Mouse (Mus musculus): Measurements from ENCODE around the gene Olfr1303. TPM values are rescaled to one million over a fixed set of nuclear protein-coding genes. Genes with fewer than 3 reads are reported as not detected.

Gene Olfr1303
- not detected in 2 replicates for polyA plus RNA-seq (2015; fragmentation: Nextera tagmentation; extraction: Ambion mirVana)

DNA sequence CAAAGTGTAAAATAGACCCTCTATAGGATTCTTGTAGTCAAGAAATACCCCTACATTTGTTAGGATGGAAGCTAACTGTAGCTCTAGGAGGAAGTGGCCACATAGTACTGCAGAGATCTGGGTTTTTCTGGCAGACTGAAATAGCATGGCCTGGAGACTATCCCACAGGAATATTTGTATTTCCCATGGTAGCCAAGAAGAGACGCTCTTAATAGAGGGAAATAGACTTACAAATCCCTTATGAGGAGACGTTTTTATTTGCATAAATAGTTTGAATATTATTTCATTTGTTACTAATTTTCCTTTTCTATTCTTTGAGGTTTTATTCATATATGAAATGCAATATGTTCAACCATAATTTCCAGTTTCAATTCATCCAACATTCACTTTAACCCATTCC, at the start of gene Olfr1303:
Olfr1303 (minus strand) TSS at position 101 of the 400 bp plus-strand sequence.
- Histone ChIP-seq H3K4me1 (replicated peaks) (no peaks in the 10 kb centered on the region), H3K9me3 (no peaks in the 10 kb centered on the region), H3K27me3 (no peaks in the 10 kb centered on the region), H3K4me2 (no peak within 1 kb of the TSS), H3K4me3 (no peak within 1 kb of the TSS), H3K27ac (no peak within 1 kb of the TSS), H3K9ac (no peak within 1 kb of the TSS), H3K36me3 (no peaks in the 10 kb centered on the region)
- 90% methylated on average over 2 of the region's 2 CpGs for WGBS
- ATAC-seq (ENCODE audit: low FRiP score), result no peak

DNA sequence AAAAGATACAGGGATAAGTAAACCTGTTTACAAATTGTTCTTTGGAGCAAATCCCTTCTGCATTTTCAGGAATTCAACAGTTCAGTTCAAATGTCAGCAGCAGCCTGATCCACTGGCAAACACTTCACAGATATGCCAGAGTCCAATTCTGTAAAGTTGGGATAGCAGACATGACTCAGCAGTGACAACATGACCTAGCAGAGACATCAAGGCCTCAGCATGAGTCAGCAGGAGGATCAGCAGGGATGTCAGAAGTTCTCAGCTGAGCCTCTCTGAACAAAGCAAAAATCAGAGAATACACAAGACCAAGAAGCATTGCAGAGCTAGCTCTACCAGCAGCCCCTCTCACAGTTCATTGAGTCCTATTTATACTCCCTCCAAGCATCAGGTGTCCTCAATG, 7.2 kb downstream of the Olfr1303 start:
- no peaks in the 10 kb centered on the region for H3K4me1 ChIP-seq (replicated peaks)
- no peak overlapping the region for H3K4me2 ChIP-seq
- ATAC-seq (ENCODE audit: low FRiP score), result no peak
- no peaks in the 10 kb centered on the region for H3K36me3 ChIP-seq
- H3K27ac ChIP-seq, result no peak overlapping the region
- H3K4me3 ChIP-seq, result no peak overlapping the region
- H3K27me3 ChIP-seq, result no peaks in the 10 kb centered on the region
- H3K9me3 ChIP-seq, result no peaks in the 10 kb centered on the region
- no peak overlapping the region for H3K9ac ChIP-seq

DNA sequence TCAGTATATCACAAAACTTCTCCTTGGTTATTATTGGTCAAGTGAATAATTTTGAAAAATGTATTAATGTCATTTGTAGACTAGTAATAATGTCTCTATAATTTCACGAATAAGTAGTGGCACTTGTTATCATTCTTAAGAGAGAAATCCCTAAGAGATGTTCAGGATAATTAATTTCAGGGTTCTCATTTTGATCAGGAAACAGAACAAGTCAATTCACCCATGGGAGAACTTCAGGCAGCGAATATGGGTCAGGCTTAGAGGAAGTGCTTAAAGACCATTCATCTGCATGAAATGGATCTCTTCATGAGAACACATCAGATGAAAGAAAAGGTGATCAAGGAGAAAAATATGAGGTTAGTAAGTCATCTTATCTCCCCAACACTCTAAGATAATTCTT, 43.0 kb downstream of the Olfr1303 start, which contains the start of gene Olfr1302:
Olfr1302 (plus strand) TSS at position 301 of the 400 bp plus-strand sequence.
- Histone ChIP-seq H3K4me1 (replicated peaks) (no peaks in the 10 kb centered on the region), H3K36me3 (no peaks in the 10 kb centered on the region), H3K27me3 (no peaks in the 10 kb centered on the region), H3K4me2 (no peak within 1 kb of the TSS), H3K9ac (no peak within 1 kb of the TSS), H3K9me3 (no peaks in the 10 kb centered on the region), H3K4me3 (no peak within 1 kb of the TSS), H3K27ac (no peak within 1 kb of the TSS)
- no peak for ATAC-seq (ENCODE audit: low FRiP score)
- WGBS, result 79% methylated on average over 2 of the region's 2 CpGs

Other genes with a start within 250 kb of the Olfr1303 start
- gene Olfr1297, start 193.8 kb downstream of the Olfr1303 start, polyA plus RNA-seq (2015; fragmentation: Nextera tagmentation; extraction: Ambion mirVana), result not detected in 2 replicates
- not detected in 2 replicates for gene Olfr1298, start 171.1 kb downstream of the Olfr1303 start, polyA plus RNA-seq (2015; fragmentation: Nextera tagmentation; extraction: Ambion mirVana)
- gene Olfr1299, start 158.9 kb downstream of the Olfr1303 start, polyA plus RNA-seq (2015; fragmentation: Nextera tagmentation; extraction: Ambion mirVana), result not detected in 2 replicates
- not detected in 2 replicates for gene Olfr1301, start 69.3 kb downstream of the Olfr1303 start, polyA plus RNA-seq (2015; fragmentation: Nextera tagmentation; extraction: Ambion mirVana)
- not detected in 2 replicates for gene Olfr1302, start 42.9 kb downstream of the Olfr1303 start, polyA plus RNA-seq (2015; fragmentation: Nextera tagmentation; extraction: Ambion mirVana)
- gene Olfr1305, start 56.8 kb upstream of the Olfr1303 start, polyA plus RNA-seq (2015; fragmentation: Nextera tagmentation; extraction: Ambion mirVana), result not detected in 2 replicates
- gene Olfr1306, start 95.9 kb upstream of the Olfr1303 start, polyA plus RNA-seq (2015; fragmentation: Nextera tagmentation; extraction: Ambion mirVana), result not detected in 2 replicates
- not detected in 2 replicates for gene Olfr1307, start 129.1 kb upstream of the Olfr1303 start, polyA plus RNA-seq (2015; fragmentation: Nextera tagmentation; extraction: Ambion mirVana)
- not detected in 2 replicates for gene Olfr1308, start 144.6 kb upstream of the Olfr1303 start, polyA plus RNA-seq (2015; fragmentation: Nextera tagmentation; extraction: Ambion mirVana)
- gene Olfr1309, start 169.9 kb upstream of the Olfr1303 start, polyA plus RNA-seq (2015; fragmentation: Nextera tagmentation; extraction: Ambion mirVana), result not detected in 2 replicates
- gene Olfr1310, start 192.4 kb upstream of the Olfr1303 start, polyA plus RNA-seq (2015; fragmentation: Nextera tagmentation; extraction: Ambion mirVana), result not detected in 2 replicates
- not detected in 2 replicates for gene Olfr1311, start 204.1 kb upstream of the Olfr1303 start, polyA plus RNA-seq (2015; fragmentation: Nextera tagmentation; extraction: Ambion mirVana)
- gene Olfr1312, start 229.9 kb upstream of the Olfr1303 start, polyA plus RNA-seq (2015; fragmentation: Nextera tagmentation; extraction: Ambion mirVana), result not detected in 2 replicates